Mouse (Mus musculus): ENCODE measurements around the gene Rpl24. TPM values are rescaled to one million over a fixed set of nuclear protein-coding genes. Genes with fewer than 3 reads are reported as not detected.

The Rpl24 gene
- polyA plus RNA-seq (2014; fragmentation: Nextera tagmentation; extraction: Ambion mirVana): 858 and 1,157 TPM in 2 replicates

DNA sequence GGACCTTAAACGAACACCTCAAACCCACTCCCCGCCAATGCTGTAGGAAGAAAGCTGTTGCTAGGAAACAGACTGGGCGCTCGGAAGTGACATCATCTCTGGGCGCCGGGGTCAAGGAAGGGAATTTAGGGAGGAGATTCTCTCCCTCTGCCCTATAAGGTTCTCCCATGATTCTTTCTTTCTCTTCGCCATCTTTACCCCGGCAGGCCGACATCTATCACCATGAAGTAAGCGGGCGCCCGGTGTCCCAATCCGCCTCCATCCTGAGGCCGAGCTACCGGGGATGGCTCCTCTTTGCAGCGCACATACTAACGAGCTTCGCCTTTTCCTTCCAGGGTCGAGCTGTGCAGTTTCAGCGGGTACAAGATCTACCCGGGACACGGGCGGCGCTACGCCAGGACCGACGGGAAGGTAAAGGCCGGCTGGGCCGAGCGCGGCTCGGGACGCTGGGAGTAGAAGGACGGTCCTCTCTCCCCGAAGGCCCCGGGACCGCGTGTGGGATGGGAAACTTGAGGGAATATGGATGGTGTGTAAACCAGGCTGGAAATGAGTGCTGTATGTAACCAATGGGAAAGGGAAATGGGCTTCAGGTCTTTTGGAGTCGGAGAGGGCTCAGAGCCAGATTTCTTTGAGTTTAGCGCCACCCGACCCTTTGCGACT lies at the start of gene Rpl24:
Rpl24 (plus strand) TSS at position 64 of the 660 bp plus-strand sequence.
- Histone ChIP-seq H3K27ac (ENCODE audit: low read depth, low read length) (peak within 1 kb of the TSS; percentile 83; the same call in 1 of the 2 replicates), H3K27me3 (ENCODE audit: control insufficient read depth, insufficient read depth, low read length) (no peaks in the 10 kb centered on the region), H3K36me3 (ENCODE audit: control insufficient read depth, insufficient read depth, low read length) (peaks cover 29% of the 10 kb centered on the region), H3K4me2 (replicated peaks; ENCODE audit: low read depth, low read length) (peak within 1 kb of the TSS; percentile 85), H3K4me1 (ENCODE audit: control insufficient read depth, insufficient read depth, low read length) (peaks cover 6% of the 10 kb centered on the region; the same call in 1 of the 2 replicates), H3K4me3 (ENCODE audit: low read length) (peak within 1 kb of the TSS; percentile 71), H3K9ac (ENCODE audit: low read depth, low read length) (peak within 1 kb of the TSS; percentile 81), H3K9me3 (ENCODE audit: control insufficient read depth, low read length) (no peaks in the 10 kb centered on the region)
- ATAC-seq (ENCODE audit: low FRiP score, low TSS enrichment): peak; percentile 95
- WGBS: under 1% methylated on average over 42 of the region's 42 CpGs

DNA sequence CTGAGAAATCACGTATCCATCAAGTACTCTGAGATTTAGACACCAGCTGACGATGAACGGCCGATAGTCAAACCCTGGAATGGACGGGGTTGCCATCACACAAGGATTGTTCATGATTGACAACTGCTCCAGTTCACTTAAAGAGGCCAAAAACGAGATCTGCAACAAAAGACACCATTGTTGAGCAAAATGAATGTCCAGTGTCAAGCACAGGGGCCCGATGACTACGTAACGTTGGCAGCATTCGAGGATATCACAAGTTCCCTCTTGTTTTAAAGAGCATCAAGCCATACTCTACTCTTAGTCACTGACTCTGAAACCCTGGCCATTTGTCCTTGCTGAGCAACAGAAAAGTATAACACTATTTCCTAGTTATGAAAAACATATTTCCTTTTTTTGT lies 44.0 kb upstream of the Rpl24 start:
- Histone ChIP-seq H3K27ac (ENCODE audit: low read depth, low read length) (no peak overlapping the region), H3K4me3 (ENCODE audit: low read length) (no peak overlapping the region), H3K4me2 (replicated peaks; ENCODE audit: low read depth, low read length) (no peak overlapping the region), H3K27me3 (ENCODE audit: control insufficient read depth, insufficient read depth, low read length) (no peaks in the 10 kb centered on the region), H3K4me1 (ENCODE audit: control insufficient read depth, insufficient read depth, low read length) (no peaks in the 10 kb centered on the region), H3K9ac (ENCODE audit: low read depth, low read length) (no peak overlapping the region), H3K9me3 (ENCODE audit: control insufficient read depth, low read length) (no peaks in the 10 kb centered on the region), H3K36me3 (ENCODE audit: control insufficient read depth, insufficient read depth, low read length) (peaks cover 30% of the 10 kb centered on the region)
- WGBS: 93% methylated on average over 10 of the region's 10 CpGs
- no peak for ATAC-seq (ENCODE audit: low FRiP score, low TSS enrichment)

DNA sequence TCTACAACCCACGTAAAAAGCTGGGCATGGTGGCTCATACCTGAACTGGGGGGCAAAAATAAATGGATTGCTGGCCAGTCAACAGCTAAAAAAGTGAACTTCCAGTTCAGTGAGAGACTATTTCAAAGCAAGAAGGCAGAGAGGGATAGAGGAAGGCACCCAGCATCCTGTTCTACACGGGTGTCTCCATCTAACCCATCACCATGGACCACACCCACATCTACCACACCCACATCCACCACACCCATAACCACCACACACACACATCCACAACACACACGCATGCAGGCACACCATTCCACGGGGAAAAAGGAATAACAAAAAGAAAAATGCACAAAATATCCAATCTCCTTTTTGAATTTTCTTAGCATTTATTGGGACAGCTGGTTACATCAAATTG lies 42.1 kb upstream of the Rpl24 start:
- no peak for ATAC-seq (ENCODE audit: low FRiP score, low TSS enrichment)
- Histone ChIP-seq H3K4me1 (ENCODE audit: control insufficient read depth, insufficient read depth, low read length) (no peaks in the 10 kb centered on the region), H3K27me3 (ENCODE audit: control insufficient read depth, insufficient read depth, low read length) (no peaks in the 10 kb centered on the region), H3K4me3 (ENCODE audit: low read length) (no peak overlapping the region), H3K27ac (ENCODE audit: low read depth, low read length) (no peak overlapping the region), H3K36me3 (ENCODE audit: control insufficient read depth, insufficient read depth, low read length) (peaks cover 29% of the 10 kb centered on the region), H3K4me2 (replicated peaks; ENCODE audit: low read depth, low read length) (no peak overlapping the region), H3K9me3 (ENCODE audit: control insufficient read depth, low read length) (no peaks in the 10 kb centered on the region), H3K9ac (ENCODE audit: low read depth, low read length) (no peak overlapping the region)
- WGBS: 90% methylated on average over 4 of the region's 4 CpGs

DNA sequence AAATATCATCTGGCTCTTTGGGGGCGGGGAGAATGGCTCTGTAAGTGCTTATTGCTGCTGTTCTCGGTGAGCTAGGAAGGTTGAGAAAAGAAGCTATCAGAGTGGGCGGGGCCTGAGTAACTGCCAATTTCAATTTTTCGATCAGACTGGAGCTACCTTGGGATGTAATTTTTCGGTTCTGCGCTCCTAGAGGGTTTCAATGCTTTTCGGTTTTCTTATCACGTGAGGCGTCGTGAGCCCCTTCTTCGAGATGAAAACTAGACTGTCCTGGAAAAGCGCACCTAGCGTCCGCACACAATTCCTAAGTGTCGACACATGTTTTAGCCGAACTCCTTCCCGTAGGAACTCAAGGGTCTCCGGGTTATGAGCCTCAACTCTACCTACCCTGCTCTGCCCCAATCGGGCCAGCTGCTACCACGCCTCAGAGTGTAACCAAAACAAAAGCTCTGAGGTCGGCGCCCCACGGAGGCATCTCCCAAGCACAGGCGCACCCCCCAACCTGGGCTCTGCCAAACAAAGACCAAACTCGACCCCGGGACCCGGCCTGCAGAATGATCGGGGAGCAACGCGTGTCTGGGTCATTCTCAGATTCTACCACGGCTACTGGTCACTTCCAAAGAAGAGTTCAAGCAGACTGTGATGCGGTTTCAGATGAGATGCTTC lies 32.3 kb upstream of the Rpl24 start:
- peak; percentile 58 for ATAC-seq (ENCODE audit: low FRiP score, low TSS enrichment)

GRCm38 (mm10) chr16:55934453-55935037 lies 31.5 kb upstream of the Rpl24 start, which contains the start of gene Cep97:
Gene Cep97, minus strand, starts transcription at chr16:55934855.
- under 1% methylated on average over 24 of the region's 24 CpGs for WGBS
- Histone ChIP-seq H3K27ac (ENCODE audit: low read depth, low read length) (peak within 1 kb of the TSS; percentile 13; the same call in 1 of the 2 replicates), H3K9ac (ENCODE audit: low read depth, low read length) (peak within 1 kb of the TSS; percentile 67), H3K4me1 (ENCODE audit: control insufficient read depth, insufficient read depth, low read length) (0 out of 2 replicates have a peak, but pooled peaks cover 3% of the 10 kb centered on the region), H3K9me3 (ENCODE audit: control insufficient read depth, low read length) (no peaks in the 10 kb centered on the region), H3K27me3 (ENCODE audit: control insufficient read depth, insufficient read depth, low read length) (no peaks in the 10 kb centered on the region), H3K36me3 (ENCODE audit: control insufficient read depth, insufficient read depth, low read length) (peaks cover 2% of the 10 kb centered on the region; the same call in 1 of the 2 replicates), H3K4me2 (replicated peaks; ENCODE audit: low read depth, low read length) (peak within 1 kb of the TSS; percentile 65), H3K4me3 (ENCODE audit: low read length) (peak within 1 kb of the TSS; percentile 77)
- peak; percentile 99 for ATAC-seq (ENCODE audit: low FRiP score, low TSS enrichment)

More for the DNA sequence above, 32.3 kb upstream of the Rpl24 start:
- under 1% methylated on average over 32 of the region's 32 CpGs for WGBS
- Histone ChIP-seq H3K4me3 (ENCODE audit: low read length) (peak overlapping the region; percentile 77), H3K4me1 (ENCODE audit: control insufficient read depth, insufficient read depth, low read length) (0 out of 2 replicates have a peak, but pooled peaks cover 3% of the 10 kb centered on the region), H3K9ac (ENCODE audit: low read depth, low read length) (peak overlapping the region; percentile 67), H3K4me2 (replicated peaks; ENCODE audit: low read depth, low read length) (peak overlapping the region; percentile 65), H3K36me3 (ENCODE audit: control insufficient read depth, insufficient read depth, low read length) (peaks cover 4% of the 10 kb centered on the region; the same call in 1 of the 2 replicates), H3K27ac (ENCODE audit: low read depth, low read length) (peak overlapping the region; percentile 13; the same call in 1 of the 2 replicates), H3K9me3 (ENCODE audit: control insufficient read depth, low read length) (no peaks in the 10 kb centered on the region), H3K27me3 (ENCODE audit: control insufficient read depth, insufficient read depth, low read length) (no peaks in the 10 kb centered on the region)

- no peak overlapping the region for H3K4me2 ChIP-seq (replicated peaks; ENCODE audit: low read depth, low read length)
- no peaks in the 10 kb centered on the region for H3K4me1 ChIP-seq (ENCODE audit: control insufficient read depth, insufficient read depth, low read length)
- H3K36me3 ChIP-seq (ENCODE audit: control insufficient read depth, insufficient read depth, low read length): no peaks in the 10 kb centered on the region
- H3K4me3 ChIP-seq (ENCODE audit: low read length): no peak overlapping the region
- H3K9ac ChIP-seq (ENCODE audit: low read depth, low read length): no peak overlapping the region
- 84% methylated on average over 4 of the region's 4 CpGs for WGBS
- H3K27me3 ChIP-seq (ENCODE audit: control insufficient read depth, insufficient read depth, low read length): no peaks in the 10 kb centered on the region
- no peak for ATAC-seq (ENCODE audit: low FRiP score, low TSS enrichment)
- H3K9me3 ChIP-seq (ENCODE audit: control insufficient read depth, low read length): no peaks in the 10 kb centered on the region
- no peak overlapping the region for H3K27ac ChIP-seq (ENCODE audit: low read depth, low read length)
Measured at GRCm38 (mm10) chr16:55938761-55939160, 27.3 kb upstream of the Rpl24 start.

- Histone ChIP-seq H3K27me3 (ENCODE audit: control insufficient read depth, insufficient read depth, low read length) (no peaks in the 10 kb centered on the region), H3K9me3 (ENCODE audit: control insufficient read depth, low read length) (no peaks in the 10 kb centered on the region), H3K36me3 (ENCODE audit: control insufficient read depth, insufficient read depth, low read length) (no peaks in the 10 kb centered on the region), H3K4me3 (ENCODE audit: low read length) (no peak overlapping the region), H3K27ac (ENCODE audit: low read depth, low read length) (no peak overlapping the region), H3K9ac (ENCODE audit: low read depth, low read length) (no peak overlapping the region), H3K4me1 (ENCODE audit: control insufficient read depth, insufficient read depth, low read length) (no peaks in the 10 kb centered on the region), H3K4me2 (replicated peaks; ENCODE audit: low read depth, low read length) (no peak overlapping the region)
- WGBS: 80% methylated on average over 6 of the region's 6 CpGs
- peak; percentile 51; the same call in 1 of the 2 replicates for ATAC-seq (ENCODE audit: low FRiP score, low TSS enrichment)
Measured at GRCm38 (mm10) chr16:55939703-55940102, 26.4 kb upstream of the Rpl24 start.

- Histone ChIP-seq H3K9me3 (ENCODE audit: control insufficient read depth, low read length) (no peaks in the 10 kb centered on the region), H3K4me1 (ENCODE audit: control insufficient read depth, insufficient read depth, low read length) (no peaks in the 10 kb centered on the region), H3K9ac (ENCODE audit: low read depth, low read length) (no peak overlapping the region), H3K4me2 (replicated peaks; ENCODE audit: low read depth, low read length) (no peak overlapping the region), H3K27ac (ENCODE audit: low read depth, low read length) (no peak overlapping the region), H3K4me3 (ENCODE audit: low read length) (no peak overlapping the region), H3K27me3 (ENCODE audit: control insufficient read depth, insufficient read depth, low read length) (no peaks in the 10 kb centered on the region), H3K36me3 (ENCODE audit: control insufficient read depth, insufficient read depth, low read length) (no peaks in the 10 kb centered on the region)
- no peak for ATAC-seq (ENCODE audit: low FRiP score, low TSS enrichment)
- 95% methylated on average over 4 of the region's 4 CpGs for WGBS
Measured at GRCm38 (mm10) chr16:55940781-55941180, 25.3 kb upstream of the Rpl24 start.
